Mouse (Mus musculus): Measurements from ENCODE around the gene Pgrmc1. TPM values are rescaled to one million over a fixed set of nuclear protein-coding genes. Genes with fewer than 3 reads are reported as not detected.

Gene Pgrmc1
- total and polyA plus RNA-seq, 3 experiments = 71.4 to 174 (median 91.4) TPM

GRCm38 (mm10) chrX:36604040-36604439, 6.0 kb downstream of the Pgrmc1 start:
- peaks cover 3 to 11% of the 10 kb centered on the region in 2 experiments; a peak in 3 of 4 replicates for H3K4me1 ChIP-seq (ENCODE audit: control insufficient read depth in 1 of 2, insufficient read depth in 2 of 2)
- H3K36me3 ChIP-seq (replicated peaks in 1 of 2; ENCODE audit: control insufficient read depth in 1 of 2, insufficient read depth in 1 of 2, low read length in 1 of 2) = peaks cover 8 to 50% of the 10 kb centered on the region in 2 experiments
- peaks cover 3% of the 10 kb centered on the region for H3K79me2 ChIP-seq (replicated peaks; ENCODE audit: control insufficient read depth, extremely low read depth, insufficient read depth, poor library complexity, severe bottlenecking)
- DNase-seq (ENCODE audit: extremely low read depth) = no peak
- in situ Hi-C loops (cut with MboI; ENCODE audit: low pct_ligation_motif_present, low pct_unique_long_range_greater_than_20kb, low sequenced_read_pairs) (no loop called here), dilution Hi-C loops (cut with MboI; ENCODE audit: extremely low pct_ligation_motif_present, extremely low pct_unique_long_range_greater_than_20kb, low sequenced_read_pairs) (no loop called here)
- H3K9me3 ChIP-seq (replicated peaks; ENCODE audit: low read length) = no peaks in the 10 kb centered on the region
- no peak overlapping the region for H3K9ac ChIP-seq (ENCODE audit: insufficient read depth, low read depth)
- no peak overlapping the region for H3K27ac ChIP-seq (ENCODE audit: insufficient read depth, low read depth)
- TF ChIP-seq ZKSCAN1 (IDR thresholded peaks at IDR 0.05; ENCODE audit: borderline replicate concordance, low read depth, low read length) (no peak), KAT2A (IDR thresholded peaks at IDR 0.05; ENCODE audit: insufficient replicate concordance, low read length) (no peak), SMC3 (IDR thresholded peaks at IDR 0.05; ENCODE audit: low read depth, low read length) (no peak), BHLHE40 (IDR thresholded peaks at IDR 0.05; ENCODE audit: low read depth, low read length) (no peak), SIN3A (IDR thresholded peaks at IDR 0.05; ENCODE audit: low read length) (no peak), E2F4 (IDR thresholded peaks at IDR 0.05; ENCODE audit: insufficient replicate concordance, low read depth, low read length) (no peak), EP300 (IDR thresholded peaks at IDR 0.05; ENCODE audit: low read length) (no peak), ZC3H11A (IDR thresholded peaks at IDR 0.05; ENCODE audit: low read depth, low read length) (no peak), ZMIZ1 (IDR thresholded peaks at IDR 0.05; ENCODE audit: low read depth, low read length) (no peak), HCFC1 (IDR thresholded peaks at IDR 0.05; ENCODE audit: low read depth, low read length) (no peak), ZNF384 (IDR thresholded peaks at IDR 0.05; ENCODE audit: low read depth, low read length) (no peak), MEF2A (IDR thresholded peaks at IDR 0.05; ENCODE audit: borderline replicate concordance, low read depth, low read length) (no peak), POLR2A (IDR thresholded peaks at IDR 0.05; ENCODE audit: low read depth, low read length) (no peak), RCOR1 (conservative IDR thresholded peaks at IDR 0.05; ENCODE audit: low read depth, low read length) (no peak), MAFK (IDR thresholded peaks at IDR 0.05; ENCODE audit: insufficient replicate concordance, low read length) (no peak), MYC (IDR thresholded peaks at IDR 0.05; ENCODE audit: low read depth, low read length) (no peak), MAZ (IDR thresholded peaks at IDR 0.05; ENCODE audit: low read depth, low read length) (no peak), UBTF (IDR thresholded peaks at IDR 0.05; ENCODE audit: low read depth, low read length) (no peak), TBP (conservative IDR thresholded peaks at IDR 0.05; ENCODE audit: low read depth, low read length) (no peak), GABPA (IDR thresholded peaks at IDR 0.05; ENCODE audit: insufficient replicate concordance, low read depth, low read length) (no peak)
- no peak overlapping the region for H3K4me3 ChIP-seq (replicated peaks in 1 of 3; ENCODE audit: low read depth in 2 of 3, low read length in 2 of 3, poor library complexity in 1 of 3)
- no peaks in the 10 kb centered on the region for H3K27me3 ChIP-seq (replicated peaks)
- H3K4me2 ChIP-seq (ENCODE audit: insufficient read depth, low read depth, poor library complexity, severe bottlenecking) = no peak overlapping the region

DNA sequence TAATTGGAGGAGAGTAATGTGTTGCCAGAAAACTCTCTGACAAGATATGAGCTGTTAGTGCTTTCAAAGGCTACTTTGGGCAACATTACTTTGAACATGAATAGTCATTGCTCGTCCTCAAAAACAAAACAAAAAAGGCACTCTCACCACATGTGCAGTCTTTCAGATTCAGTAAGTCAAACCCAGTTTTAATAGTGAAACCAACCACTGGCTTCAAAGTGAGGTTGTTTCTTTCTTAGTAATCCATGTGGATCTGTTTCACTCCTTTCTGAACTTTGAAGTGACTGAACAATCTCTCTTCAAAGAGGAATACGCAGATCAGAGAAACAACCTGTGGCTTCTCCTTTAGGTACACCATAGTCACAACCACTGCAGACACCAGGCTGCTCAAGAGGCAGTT, 11.1 kb downstream of the Pgrmc1 start:
- Histone ChIP-seq H3K4me1 (ENCODE audit: control insufficient read depth in 1 of 2, insufficient read depth in 2 of 2) (0 out of 4 replicates have a peak, but pooled peaks cover 0 to 2% of the 10 kb centered on the region in 2 experiments), H3K27ac (ENCODE audit: insufficient read depth, low read depth) (no peak overlapping the region), H3K79me2 (replicated peaks; ENCODE audit: control insufficient read depth, extremely low read depth, insufficient read depth, poor library complexity, severe bottlenecking) (no peaks in the 10 kb centered on the region), H3K9me3 (replicated peaks; ENCODE audit: low read length) (no peaks in the 10 kb centered on the region), H3K4me3 (replicated peaks in 1 of 3; ENCODE audit: low read depth in 2 of 3, low read length in 2 of 3, poor library complexity in 1 of 3) (no peak overlapping the region), H3K27me3 (replicated peaks) (no peaks in the 10 kb centered on the region), H3K36me3 (replicated peaks in 1 of 2; ENCODE audit: control insufficient read depth in 1 of 2, insufficient read depth in 1 of 2, low read length in 1 of 2) (peaks cover 0 to 48% of the 10 kb centered on the region in 2 experiments), H3K4me2 (ENCODE audit: insufficient read depth, low read depth, poor library complexity, severe bottlenecking) (no peak overlapping the region; the same call in 1 of the 2 replicates), H3K9ac (ENCODE audit: insufficient read depth, low read depth) (no peak overlapping the region)
- in situ Hi-C loops (cut with MboI; ENCODE audit: low pct_ligation_motif_present, low pct_unique_long_range_greater_than_20kb, low sequenced_read_pairs) = no loop called here
- peak; percentile 12 for DNase-seq (ENCODE audit: extremely low read depth)
- TF ChIP-seq ETS1 (conservative IDR thresholded peaks at IDR 0.05; ENCODE audit: low read depth, low read length) (no peak; the same call in 1 of the 2 replicates), SIN3A (IDR thresholded peaks at IDR 0.05; ENCODE audit: low read length) (0 out of 2 replicates have a peak, but pooled peaks have one; percentile 46), ZC3H11A (IDR thresholded peaks at IDR 0.05; ENCODE audit: low read depth, low read length) (no peak), BHLHE40 (IDR thresholded peaks at IDR 0.05; ENCODE audit: low read depth, low read length) (peak; percentile 78), IRF4 (IDR thresholded peaks at IDR 0.05; ENCODE audit: low read depth, low read length) (peak; percentile 66), E2F4 (IDR thresholded peaks at IDR 0.05; ENCODE audit: insufficient replicate concordance, low read depth, low read length) (no peak), JUN (IDR thresholded peaks at IDR 0.05; ENCODE audit: insufficient read depth, low read depth, low read length) (no peak), MXI1 (IDR thresholded peaks at IDR 0.05; ENCODE audit: low read depth, low read length) (peak; percentile 34; the same call in 1 of the 2 replicates), GABPA (IDR thresholded peaks at IDR 0.05; ENCODE audit: insufficient replicate concordance, low read depth, low read length) (no peak), MAFK (IDR thresholded peaks at IDR 0.05; ENCODE audit: insufficient replicate concordance, low read length) (no peak), EP300 (IDR thresholded peaks at IDR 0.05; ENCODE audit: low read length) (peak; percentile 71)
- dilution Hi-C loops (cut with MboI; ENCODE audit: extremely low pct_ligation_motif_present, extremely low pct_unique_long_range_greater_than_20kb, low sequenced_read_pairs) = no loop called here
